ENCODE assay signal across 8 mouse cellular contexts in genomic region chr11:60182116-60182670, GRCm38 (mm10). TPM values are rescaled to one million over a fixed set of nuclear protein-coding genes. Genes with fewer than 3 reads are reported as not detected.
DNase-seq lines count a peak whose midpoint lies in the region; ATAC-seq lines count a peak whose summit lies in the region.

No protein-coding gene starts in this region.

- peak overlapping the region; percentile 63 for H3K27ac ChIP-seq in heart, embryonic 13.5 days (replicated peaks)
- peak overlapping the region; percentile 5 for H3K27ac ChIP-seq in heart, embryonic 16.5 days (ENCODE audit: low read length)
- peak overlapping the region; percentile 80 for H3K27ac ChIP-seq in midbrain, embryonic 12.5 days (replicated peaks)

- ATAC-seq in heart, embryonic 13.5 days (ENCODE audit: extremely low read depth, insufficient number of reproducible peaks, low FRiP score, low TSS enrichment), result 0 out of 2 replicates have a peak, but pooled peaks have one; percentile 5
- ATAC-seq in heart, embryonic 16.5 days (replicated peaks; ENCODE audit: extremely low read depth, insufficient read depth, low FRiP score), result 0 out of 2 replicates have a peak, but pooled peaks have one; percentile 8
- ATAC-seq in midbrain, embryonic 12.5 days (ENCODE audit: low FRiP score, low read depth), result no peak

- H3K4me3 ChIP-seq in heart, embryonic 13.5 days, result no peak overlapping the region
- no peak overlapping the region for H3K4me3 ChIP-seq in heart, embryonic 16.5 days (ENCODE audit: low read length)
- no peak overlapping the region for H3K4me3 ChIP-seq in midbrain, embryonic 12.5 days

- H3K9ac ChIP-seq in heart, embryonic 13.5 days, result peak overlapping the region; percentile 58
- H3K9ac ChIP-seq in heart, embryonic 16.5 days (ENCODE audit: low read length), result no peak overlapping the region
- H3K9ac ChIP-seq in midbrain, embryonic 12.5 days (replicated peaks), result peak overlapping the region; percentile 31; the same call in 1 of the 2 replicates

- peak overlapping the region; percentile 7; the same call in 1 of the 2 replicates for H3K4me2 ChIP-seq in heart, embryonic 13.5 days
- no peak overlapping the region for H3K4me2 ChIP-seq in heart, embryonic 16.5 days (ENCODE audit: low read depth, low read length)
- H3K4me2 ChIP-seq in midbrain, embryonic 12.5 days (replicated peaks), result no peak overlapping the region; the same call in 1 of the 2 replicates

- no peaks in the 10 kb centered on the region for H3K9me3 ChIP-seq in heart, embryonic 13.5 days
- no peaks in the 10 kb centered on the region for H3K9me3 ChIP-seq in heart, embryonic 16.5 days (replicated peaks; ENCODE audit: control insufficient read depth, low read length)
- H3K9me3 ChIP-seq in midbrain, embryonic 12.5 days, result no peaks in the 10 kb centered on the region

- H3K4me1 ChIP-seq in heart, embryonic 13.5 days, result peaks cover 92% of the 10 kb centered on the region
- H3K4me1 ChIP-seq in heart, embryonic 16.5 days (ENCODE audit: control insufficient read depth, insufficient read depth, low read length), result peaks cover 75% of the 10 kb centered on the region
- H3K4me1 ChIP-seq in midbrain, embryonic 12.5 days, result peaks cover 77% of the 10 kb centered on the region

- no peak for DNase-seq in heart, postnatal 25 days (ENCODE audit: low spot score)
- peak; percentile 73 for DNase-seq in NIH3T3 (ENCODE audit: low read depth)
- no peak for DNase-seq in right cerebral cortex, postnatal 4 days
- no peak for DNase-seq in lung, postnatal 4 days
- DNase-seq in gastrocnemius, postnatal 14 days, result no peak

- intact Hi-C loops in heart, postnatal 25 days (cut with DNase I), result no loop called here
- intact Hi-C loops in gastrocnemius, postnatal 14 days (cut with DNase I; ENCODE audit: low total_unique reads), result no loop called here

- WGBS in heart, embryonic 13.5 days, result 68% methylated on average over 12 of the region's 12 CpGs
- WGBS in heart, embryonic 16.5 days, result 67% methylated on average over 12 of the region's 12 CpGs
- WGBS in midbrain, embryonic 12.5 days, result 82% methylated on average over 12 of the region's 12 CpGs

- peaks cover 23% of the 10 kb centered on the region for H3K36me3 ChIP-seq in heart, embryonic 13.5 days
- peaks cover 16% of the 10 kb centered on the region for H3K36me3 ChIP-seq in heart, embryonic 16.5 days (ENCODE audit: control insufficient read depth, insufficient read depth)
- H3K36me3 ChIP-seq in midbrain, embryonic 12.5 days, result peaks cover 21% of the 10 kb centered on the region

- no peaks in the 10 kb centered on the region for H3K27me3 ChIP-seq in heart, embryonic 13.5 days (replicated peaks)
- no peaks in the 10 kb centered on the region for H3K27me3 ChIP-seq in heart, embryonic 16.5 days (ENCODE audit: control insufficient read depth, insufficient read depth, low read length)
- H3K27me3 ChIP-seq in midbrain, embryonic 12.5 days, result no peaks in the 10 kb centered on the region

RNA-seq across cellular contexts. Expression of gene Srebf1, which starts 40.2 kb away (rescaled TPM):
- 34.4 and 41.8 TPM in 2 replicates for polyA plus RNA-seq in heart, embryonic 13.5 days (2015; fragmentation: Nextera tagmentation; extraction: Ambion mirVana)
- total RNA-seq in heart, postnatal 25 days (2021), result 10 to 100 TPM; 30.7 to 38.3 TPM
- 36.1 and 47.0 TPM in 2 replicates for polyA plus RNA-seq in heart, embryonic 16.5 days (2015; fragmentation: Nextera tagmentation; extraction: Ambion mirVana)
- 46.8 and 56.8 TPM in 2 replicates for polyA plus RNA-seq in midbrain, embryonic 12.5 days (2016; fragmentation: Nextera tagmentation; extraction: Ambion mirVana)
- total RNA-seq in gastrocnemius, postnatal 14 days (2021), result 10 to 100 TPM; 20.9 to 24.5 TPM

Comparison
In these comparisons a context has a peak if more than half of its experiments do, and no peak if none do; other contexts are left out.
1. H3K27ac ChIP-seq: peak in every context shown above with its lines; median percentile 80 in midbrain, embryonic 12.5 days; 63 in heart, embryonic 13.5 days; 5 in heart, embryonic 16.5 days.